Mouse (Mus musculus): Measurements from ENCODE around the gene Atrx. TPM values are rescaled to one million over a fixed set of nuclear protein-coding genes. Genes with fewer than 3 reads are reported as not detected.
A peak's percentile ranks its signal among the peaks of the same experiment; 100 is the strongest.
"Not testable (repeated sequence)": the region's sequence is repeated elsewhere in the genome, so short reads cannot be mapped to it uniquely, and the experiment has no call there.

Atrx gene
- polyA plus RNA-seq (2015; fragmentation: Nextera tagmentation; extraction: Ambion mirVana): 224 TPM in 2 replicates

DNA sequence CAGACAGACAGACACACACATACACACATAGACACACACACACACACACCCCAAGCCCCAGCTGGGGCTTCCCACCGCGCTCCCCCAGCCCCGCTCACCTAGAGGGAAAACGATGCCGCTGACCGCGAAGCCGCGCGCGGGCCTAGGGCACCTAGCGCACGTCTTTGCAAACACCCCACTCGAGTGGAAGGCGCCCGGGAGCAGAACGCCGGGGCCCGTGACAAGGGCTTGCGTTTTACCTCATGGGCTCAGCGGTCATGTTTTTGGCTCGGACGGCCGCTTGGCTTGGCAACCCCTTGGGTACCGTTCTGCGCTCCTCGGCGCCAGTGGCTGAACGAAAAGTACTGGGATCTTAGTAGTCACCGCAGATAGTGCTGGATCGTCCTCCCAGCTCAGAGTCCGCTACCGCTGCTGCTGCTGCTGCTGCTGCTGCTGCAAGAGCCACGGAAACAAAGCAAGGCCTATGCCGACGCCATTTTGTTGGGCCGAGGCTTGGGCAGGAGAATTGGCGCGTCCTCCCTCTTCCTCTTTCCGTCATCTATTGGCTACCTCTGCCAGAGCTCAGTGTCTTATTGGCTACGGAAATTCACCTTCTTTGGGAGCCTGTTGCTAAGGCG, at the start of gene Atrx:
TSS of gene Atrx (minus strand) at position 543 of the 617 bp plus-strand sequence.
- Histone ChIP-seq H3K9ac (replicated peaks) (peak within 1 kb of the TSS; percentile 81), H3K4me2 (peak within 1 kb of the TSS; percentile 54), H3K27me3 (replicated peaks) (no peaks in the 10 kb centered on the region), H3K27ac (replicated peaks) (peak within 1 kb of the TSS; percentile 95), H3K4me1 (peaks cover 14% of the 10 kb centered on the region), H3K36me3 (no peaks in the 10 kb centered on the region), H3K4me3 (replicated peaks) (peak within 1 kb of the TSS; percentile 59), H3K9me3 (replicated peaks) (no peaks in the 10 kb centered on the region)
- 17% methylated on average over 41 of the region's 42 CpGs for WGBS
- peak; percentile 95 for ATAC-seq (ENCODE audit: low FRiP score)

DNA sequence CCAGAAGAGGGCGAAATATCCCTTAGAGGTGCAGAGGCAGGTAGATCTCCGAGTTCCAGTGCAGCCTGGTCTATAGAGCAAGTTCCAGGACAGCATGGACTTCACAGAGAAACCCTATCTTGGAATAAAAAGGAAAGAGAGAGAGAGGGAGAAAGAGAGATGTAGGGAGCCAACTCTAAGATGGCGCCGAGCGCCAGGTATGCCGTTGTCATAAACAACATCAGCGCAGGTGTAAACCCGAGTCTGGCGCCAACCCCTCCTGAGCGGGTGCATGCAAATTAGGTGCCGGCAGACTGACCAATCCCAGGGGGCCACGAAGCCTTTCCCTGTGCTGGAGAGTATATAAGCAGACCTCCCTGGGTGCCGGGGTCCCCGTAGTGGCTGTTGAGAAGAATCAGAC, 27.9 kb upstream of the Atrx start:
- not testable (repeated sequence) for H3K9me3 ChIP-seq (replicated peaks); H3K4me1 ChIP-seq; H3K27me3 ChIP-seq (replicated peaks); H3K4me3 ChIP-seq (replicated peaks); H3K4me2 ChIP-seq; H3K9ac ChIP-seq (replicated peaks); H3K36me3 ChIP-seq; ATAC-seq (ENCODE audit: low FRiP score); H3K27ac ChIP-seq (replicated peaks)
- 81% methylated on average over 14 of the region's 14 CpGs for WGBS

DNA sequence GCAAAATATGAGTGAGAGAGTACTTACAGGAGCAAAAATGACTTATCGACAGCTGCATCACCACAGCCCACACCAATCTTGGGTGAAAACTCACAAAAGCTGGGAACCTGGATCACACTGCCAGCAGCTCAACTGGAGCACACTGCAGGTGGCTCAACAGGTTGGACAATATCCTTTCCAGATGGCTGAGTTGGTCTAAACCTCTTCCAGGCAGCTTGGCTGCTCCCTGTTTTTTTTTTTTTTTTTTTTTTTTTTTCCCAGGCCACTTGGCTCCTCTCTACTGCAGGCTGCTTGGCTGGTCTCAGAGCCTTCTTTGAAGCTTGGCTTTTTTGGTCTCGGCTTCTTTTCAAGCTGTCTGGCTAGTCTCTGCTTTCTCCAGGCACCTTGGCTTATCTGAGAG, 24.8 kb upstream of the Atrx start:
- Histone ChIP-seq H3K27me3 (replicated peaks) (no peaks in the 10 kb centered on the region), H3K9ac (replicated peaks) (no peak overlapping the region), H3K4me3 (replicated peaks) (no peak overlapping the region), H3K36me3 (no peaks in the 10 kb centered on the region), H3K4me1 (no peaks in the 10 kb centered on the region), H3K4me2 (no peak overlapping the region), H3K9me3 (replicated peaks) (no peaks in the 10 kb centered on the region), H3K27ac (replicated peaks) (no peak overlapping the region)
- WGBS: 86% methylated on average over 2 of the region's 2 CpGs
- ATAC-seq (ENCODE audit: low FRiP score): no peak

DNA sequence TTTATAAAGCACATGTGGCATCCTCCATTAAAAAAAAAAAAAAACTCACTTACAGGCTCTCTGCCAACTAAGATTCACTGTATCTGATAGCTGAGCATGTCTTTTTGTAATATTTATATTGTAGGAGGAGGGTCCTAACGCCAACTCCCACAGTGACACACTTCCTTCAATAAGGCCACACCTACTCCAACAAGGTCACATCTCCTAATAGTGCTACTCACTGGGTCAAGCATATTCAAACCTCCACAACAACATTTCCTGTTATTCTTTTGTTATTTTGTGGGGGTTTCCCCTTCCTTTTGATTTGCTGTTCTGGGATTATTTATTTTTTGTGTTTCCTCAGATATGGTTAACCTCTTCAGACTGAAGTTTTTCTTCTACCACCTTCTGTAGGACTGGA, 17.2 kb upstream of the Atrx start:
- ATAC-seq (ENCODE audit: low FRiP score): no peak
- H3K9me3 ChIP-seq (replicated peaks): no peaks in the 10 kb centered on the region
- WGBS: 67% methylated on average over 1 of the region's 1 CpGs
- no peak overlapping the region for H3K4me2 ChIP-seq
- H3K27ac ChIP-seq (replicated peaks): no peak overlapping the region
- H3K9ac ChIP-seq (replicated peaks): no peak overlapping the region
- H3K4me1 ChIP-seq: no peaks in the 10 kb centered on the region
- H3K36me3 ChIP-seq: no peaks in the 10 kb centered on the region
- H3K27me3 ChIP-seq (replicated peaks): no peaks in the 10 kb centered on the region
- no peak overlapping the region for H3K4me3 ChIP-seq (replicated peaks)

DNA sequence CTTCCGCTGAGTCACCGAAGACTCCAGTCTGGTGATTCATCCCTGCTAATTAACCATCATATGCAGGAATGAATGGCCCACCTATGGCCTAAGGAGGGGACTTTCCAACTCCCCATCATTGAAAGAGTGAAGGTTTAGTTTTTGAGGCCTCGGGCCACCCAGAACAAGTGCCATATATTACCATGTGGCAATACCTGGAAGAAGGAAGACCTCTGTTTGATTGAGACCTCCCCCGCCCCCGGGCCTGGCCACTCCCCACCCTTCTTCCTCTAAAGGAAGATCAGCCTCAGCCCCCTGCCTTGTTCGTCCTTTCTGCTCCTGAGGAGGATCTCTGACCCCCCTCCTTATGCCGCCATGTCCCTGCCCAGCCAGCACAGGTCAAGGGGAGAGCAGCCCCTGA, 10.0 kb upstream of the Atrx start:
- Histone ChIP-seq H3K4me3 (replicated peaks) (no peak overlapping the region), H3K27ac (replicated peaks) (no peak overlapping the region), H3K4me1 (no peaks in the 10 kb centered on the region), H3K27me3 (replicated peaks) (no peaks in the 10 kb centered on the region), H3K9ac (replicated peaks) (no peak overlapping the region), H3K36me3 (no peaks in the 10 kb centered on the region), H3K9me3 (replicated peaks) (no peaks in the 10 kb centered on the region), H3K4me2 (no peak overlapping the region)
- no peak for ATAC-seq (ENCODE audit: low FRiP score)
- 84% methylated on average over 6 of the region's 7 CpGs for WGBS

DNA sequence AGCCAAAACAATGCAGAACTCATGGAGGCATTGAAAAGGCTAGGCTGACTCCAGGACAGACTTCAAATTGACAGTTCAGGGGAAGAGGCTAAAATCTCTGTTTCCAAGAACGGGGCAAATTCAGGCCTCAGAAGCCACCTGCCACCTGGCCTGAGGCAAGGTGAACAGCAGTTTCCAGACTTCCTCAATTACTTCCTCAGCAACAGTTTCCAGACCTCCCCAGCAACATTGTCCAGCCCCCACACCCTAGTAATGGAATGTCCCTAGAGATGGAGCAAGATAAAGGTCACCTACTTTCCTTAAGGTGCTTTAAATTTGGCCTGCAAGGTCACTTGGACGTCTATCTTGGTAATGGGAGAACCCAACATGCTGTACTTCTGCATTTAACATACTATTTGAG, 8.5 kb upstream of the Atrx start:
- H3K4me3 ChIP-seq (replicated peaks): no peak overlapping the region
- H3K4me2 ChIP-seq: no peak overlapping the region
- no peaks in the 10 kb centered on the region for H3K27me3 ChIP-seq (replicated peaks)
- 76% methylated on average over 2 of the region's 2 CpGs for WGBS
- no peaks in the 10 kb centered on the region for H3K36me3 ChIP-seq
- H3K9me3 ChIP-seq (replicated peaks): no peaks in the 10 kb centered on the region
- H3K27ac ChIP-seq (replicated peaks): no peak overlapping the region
- H3K4me1 ChIP-seq: no peaks in the 10 kb centered on the region
- ATAC-seq (ENCODE audit: low FRiP score): no peak
- no peak overlapping the region for H3K9ac ChIP-seq (replicated peaks)

DNA sequence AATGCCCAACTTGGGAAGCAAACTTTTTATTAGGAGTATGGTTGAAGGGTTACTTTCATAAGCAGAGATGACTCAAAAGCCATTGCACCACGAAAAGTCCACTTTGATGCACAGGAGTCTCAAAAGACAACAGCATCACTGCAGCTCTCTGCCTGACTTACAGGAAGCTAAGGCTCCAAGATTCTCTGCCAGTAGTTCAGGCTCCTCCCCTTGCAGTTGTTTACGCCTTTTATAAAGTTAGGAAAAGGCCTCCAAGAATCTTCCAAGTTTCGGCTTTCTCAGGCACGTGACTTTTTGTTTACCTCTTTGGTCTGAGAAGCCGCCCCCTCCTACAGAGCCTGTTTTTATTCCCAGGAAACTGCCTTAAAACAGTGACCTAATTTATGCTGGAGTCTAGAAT, 5.1 kb upstream of the Atrx start:
- no peak overlapping the region for H3K9ac ChIP-seq (replicated peaks)
- H3K4me3 ChIP-seq (replicated peaks): no peak overlapping the region
- no peaks in the 10 kb centered on the region for H3K9me3 ChIP-seq (replicated peaks)
- H3K36me3 ChIP-seq: no peaks in the 10 kb centered on the region
- ATAC-seq (ENCODE audit: low FRiP score): no peak
- 68% methylated on average over 5 of the region's 5 CpGs for WGBS
- H3K4me1 ChIP-seq: no peaks in the 10 kb centered on the region
- no peak overlapping the region for H3K27ac ChIP-seq (replicated peaks)
- H3K4me2 ChIP-seq: no peak overlapping the region
- H3K27me3 ChIP-seq (replicated peaks): no peaks in the 10 kb centered on the region

DNA sequence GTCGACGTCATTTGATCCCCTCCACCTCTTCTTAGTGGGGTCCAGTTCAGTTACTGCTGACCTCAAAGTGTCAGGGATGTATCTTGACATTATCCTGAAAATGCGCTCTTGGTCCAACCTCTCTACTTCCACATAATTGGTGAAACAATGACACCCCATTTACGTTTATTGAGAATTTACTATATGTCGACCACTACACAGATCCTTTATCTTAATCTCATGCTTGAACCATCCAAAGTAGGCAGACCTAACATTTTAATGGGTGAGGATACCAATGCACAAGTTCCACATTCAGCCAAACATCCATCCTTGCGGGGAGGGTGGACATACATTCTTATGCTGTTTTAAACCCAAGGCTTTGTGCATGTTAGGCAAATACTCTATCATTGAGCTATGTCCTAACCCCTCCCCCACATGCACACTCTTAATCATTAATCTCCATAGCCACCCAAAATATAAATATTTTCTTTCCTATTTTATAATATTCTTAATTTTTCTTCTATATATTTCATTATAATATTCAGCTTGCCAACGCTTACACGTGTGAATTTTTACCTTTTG, 355 bp upstream of the Atrx start:
- 37% methylated on average over 8 of the region's 8 CpGs for WGBS
- Histone ChIP-seq H3K27me3 (replicated peaks) (no peaks in the 10 kb centered on the region), H3K36me3 (no peaks in the 10 kb centered on the region), H3K4me3 (replicated peaks) (peak overlapping the region; percentile 59), H3K9me3 (replicated peaks) (no peaks in the 10 kb centered on the region), H3K4me2 (peak overlapping the region; percentile 42), H3K27ac (replicated peaks) (peak overlapping the region; percentile 95), H3K9ac (replicated peaks) (peak overlapping the region; percentile 81; the same call in 1 of the 2 replicates), H3K4me1 (peaks cover 14% of the 10 kb centered on the region)
- peak; percentile 45 for ATAC-seq (ENCODE audit: low FRiP score)

DNA sequence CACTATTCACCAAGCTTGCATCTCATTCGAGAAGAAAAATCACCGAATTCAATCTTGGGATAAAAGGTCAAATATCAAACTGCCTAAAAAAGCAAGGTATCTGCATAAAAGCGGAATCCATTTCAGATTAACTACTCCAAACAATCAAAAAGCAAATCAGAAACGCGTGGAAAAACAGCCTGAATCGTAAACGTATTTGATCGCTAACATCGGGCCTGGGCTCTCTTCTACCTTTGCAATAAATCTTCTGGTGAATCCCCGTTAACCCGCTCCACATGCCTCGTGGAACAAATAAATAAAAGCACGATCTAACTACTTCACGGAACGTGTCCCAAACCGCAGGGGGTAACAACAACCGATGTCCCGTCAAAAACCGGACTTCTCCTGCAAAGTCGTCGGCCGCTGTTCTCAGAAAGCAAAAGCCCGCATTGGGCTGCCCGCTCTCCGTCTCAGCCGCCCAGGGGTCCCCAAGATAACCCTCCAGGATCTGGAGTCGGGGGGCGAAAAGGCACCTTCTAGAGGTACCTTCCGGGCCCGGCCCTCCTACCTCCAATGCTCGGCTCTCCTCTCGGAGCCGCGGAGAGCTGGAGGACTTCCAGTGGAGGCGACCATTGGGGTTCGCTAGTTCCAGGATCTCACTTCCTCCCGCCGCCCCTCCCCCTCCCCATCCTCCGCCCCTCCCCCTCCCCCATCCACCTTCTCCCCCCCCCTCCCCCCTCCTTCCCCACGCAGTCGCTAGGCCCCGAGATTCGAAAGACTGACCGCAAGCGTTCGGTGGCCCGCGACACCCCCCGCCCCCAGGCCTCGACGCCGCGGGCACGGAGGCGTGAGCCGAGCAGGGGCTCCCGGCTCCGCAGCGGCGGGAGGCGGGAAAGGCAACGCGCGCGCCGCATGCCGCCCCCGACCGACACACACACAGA, 1.0 kb downstream of the Atrx start:
- 30% methylated on average over 33 of the region's 69 CpGs for WGBS
- H3K27me3 ChIP-seq (replicated peaks): no peaks in the 10 kb centered on the region

DNA sequence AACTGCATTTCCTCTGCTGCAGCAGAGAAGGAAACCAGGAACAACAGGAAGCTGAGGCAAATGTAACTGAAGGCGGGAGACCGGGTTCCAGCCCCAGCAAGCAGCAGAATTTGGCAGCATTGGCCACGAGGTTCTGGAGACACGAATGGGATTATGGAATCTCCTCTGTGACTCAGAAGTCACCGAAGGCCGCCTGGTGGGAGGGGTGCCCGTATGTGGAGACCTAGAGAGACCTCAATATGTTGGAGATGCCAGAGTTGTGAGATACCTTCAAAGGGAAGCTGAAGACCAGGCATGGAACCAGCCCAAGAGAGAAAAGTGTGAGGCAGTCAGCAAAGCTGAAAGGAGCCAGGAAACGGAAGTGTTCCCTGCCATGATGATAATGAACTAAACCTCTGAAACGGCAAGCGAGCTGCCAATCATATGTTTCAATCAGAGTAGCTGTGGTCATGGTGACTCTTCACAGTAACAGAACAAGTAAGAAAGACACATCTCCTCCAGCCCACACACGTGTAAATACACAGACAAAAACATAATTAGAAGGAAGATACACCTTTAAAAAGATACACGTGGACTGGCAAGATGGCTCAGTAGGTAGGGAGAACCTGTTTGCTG, 3.0 kb downstream of the Atrx start:
- no peaks in the 10 kb centered on the region for H3K27me3 ChIP-seq (replicated peaks)
- H3K27ac ChIP-seq (replicated peaks): no peak overlapping the region
- ATAC-seq (ENCODE audit: low FRiP score): no peak
- no peaks in the 10 kb centered on the region for H3K36me3 ChIP-seq
- H3K9me3 ChIP-seq (replicated peaks): no peaks in the 10 kb centered on the region
- no peak overlapping the region for H3K4me3 ChIP-seq (replicated peaks)
- H3K4me2 ChIP-seq: peak overlapping the region; percentile 54
- H3K4me1 ChIP-seq: peaks cover 14% of the 10 kb centered on the region
- 75% methylated on average over 12 of the region's 12 CpGs for WGBS
- H3K9ac ChIP-seq (replicated peaks): no peak overlapping the region

More for the DNA sequence above, 1.0 kb downstream of the Atrx start:
- Histone ChIP-seq H3K4me3 (replicated peaks) (peak overlapping the region; percentile 59), H3K4me2 (peak overlapping the region; percentile 54), H3K27ac (replicated peaks) (peak overlapping the region; percentile 95), H3K36me3 (no peaks in the 10 kb centered on the region), H3K9ac (replicated peaks) (peak overlapping the region; percentile 81), H3K4me1 (peaks cover 14% of the 10 kb centered on the region), H3K9me3 (replicated peaks) (no peaks in the 10 kb centered on the region)
- ATAC-seq (ENCODE audit: low FRiP score): peak; percentile 69

DNA sequence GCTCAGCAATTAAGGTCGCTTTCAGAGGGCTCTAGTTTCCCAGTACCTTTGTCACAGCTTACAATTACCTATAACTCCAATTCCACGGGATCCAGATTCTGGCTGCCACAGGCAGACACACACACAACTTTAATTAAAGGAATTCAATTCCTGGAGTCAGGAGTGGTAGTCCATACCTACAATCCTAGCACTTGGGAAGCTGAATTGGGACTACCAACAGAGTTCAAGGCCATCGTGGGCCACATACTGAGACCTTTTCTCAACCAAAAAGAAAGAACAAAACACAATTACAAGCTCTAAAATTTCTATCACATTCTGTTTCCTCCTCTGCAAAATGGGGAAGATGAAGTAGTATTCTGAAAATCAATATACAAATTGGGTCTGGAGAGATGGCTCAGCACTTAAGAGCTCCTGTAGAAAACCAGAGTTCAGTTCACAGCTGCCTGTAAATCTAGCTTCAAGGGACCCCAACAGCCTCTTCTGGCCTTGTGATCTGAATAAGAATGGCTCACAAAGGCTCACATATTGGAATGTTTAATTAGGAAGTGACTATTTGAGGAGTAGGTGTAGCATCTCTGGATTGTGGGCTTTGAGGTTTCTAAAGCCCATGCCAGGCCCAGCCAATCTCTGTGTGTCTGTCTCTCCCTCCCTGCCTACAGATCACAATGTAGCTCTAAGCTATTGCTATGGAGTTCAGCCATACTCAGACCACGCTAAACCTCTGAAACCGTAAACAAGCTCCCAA, 4.7 kb downstream of the Atrx start:
- Histone ChIP-seq H3K4me2 (no peak overlapping the region), H3K9ac (replicated peaks) (no peak overlapping the region), H3K4me3 (replicated peaks) (no peak overlapping the region), H3K9me3 (replicated peaks) (no peaks in the 10 kb centered on the region), H3K27me3 (replicated peaks) (no peaks in the 10 kb centered on the region), H3K36me3 (no peaks in the 10 kb centered on the region), H3K27ac (replicated peaks) (no peak overlapping the region), H3K4me1 (peaks cover 14% of the 10 kb centered on the region)
- WGBS: 87% methylated on average over 5 of the region's 5 CpGs
- no peak for ATAC-seq (ENCODE audit: low FRiP score)

Data from neural tube, embryonic 15.5 days (tissue).